Mouse (Mus musculus): ENCODE data around the gene Nt5c3. TPM values are rescaled to one million over a fixed set of nuclear protein-coding genes. Genes with fewer than 3 reads are reported as not detected.

The Nt5c3 gene
- 10 to 100 TPM; 74.2 to 94.4 TPM for total RNA-seq (2021)

DNA sequence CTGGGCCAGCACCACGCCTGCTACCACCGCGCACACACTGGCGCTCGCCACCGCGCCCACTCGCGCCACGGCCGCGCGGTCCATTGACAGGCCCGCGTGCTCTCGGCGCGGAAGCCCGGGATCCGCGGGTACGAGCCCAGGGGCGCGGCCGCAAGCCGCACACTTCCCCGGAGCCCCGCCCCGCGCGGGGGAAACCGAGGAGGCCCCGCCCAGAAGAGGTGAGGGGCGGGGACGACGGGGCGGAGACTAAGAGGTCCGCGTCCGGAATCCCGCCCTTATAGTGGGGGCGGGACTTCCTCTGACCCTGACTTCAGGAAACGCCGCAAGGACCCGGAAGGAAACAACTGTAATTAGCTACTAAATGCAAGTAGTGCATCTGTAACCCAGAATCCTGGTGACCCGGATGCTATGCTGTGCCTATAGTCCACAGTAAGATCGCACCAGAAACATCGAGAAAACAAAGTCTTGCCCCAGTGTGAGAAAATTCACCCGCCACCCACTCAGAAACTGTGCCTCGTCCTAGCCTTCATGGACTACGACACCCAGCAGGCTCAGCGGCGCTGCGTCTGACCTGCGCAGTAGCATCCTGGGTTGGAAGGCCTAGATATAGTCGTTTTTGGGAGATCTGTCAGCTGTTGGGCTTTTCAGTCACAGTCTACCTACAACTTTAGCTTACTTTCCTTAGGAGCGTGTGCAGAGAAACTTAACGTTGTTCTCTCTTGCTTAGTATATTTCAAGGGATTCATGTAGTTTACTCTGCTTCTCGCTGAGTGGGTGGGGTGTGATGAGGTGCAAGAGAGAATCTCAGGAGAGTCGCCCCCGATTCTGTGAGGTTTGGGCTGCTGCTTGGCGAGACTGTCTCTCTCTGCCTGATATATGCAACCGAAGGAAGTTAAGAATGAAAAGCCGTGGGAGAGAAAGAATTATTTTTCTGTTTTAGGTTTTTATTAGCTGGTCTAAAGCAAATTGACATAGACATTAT is at the start of gene Nt5c3, which contains the start of gene Vmn1r4:
Gene Nt5c3 (minus strand): TSS at position 207 of the 982 bp plus-strand sequence.
Gene Vmn1r4 (plus strand): TSS at position 290 of the 982 bp plus-strand sequence.
- intact Hi-C loops (cut with DNase I), result loop anchor here (5.0 kb wide), 4 partner anchors 92 to 768 kb away; partner anchors contain the start of genes Avl9, Fkbp9 and Pyurf
- peak; percentile 93 to 94 for DNase-seq

DNA sequence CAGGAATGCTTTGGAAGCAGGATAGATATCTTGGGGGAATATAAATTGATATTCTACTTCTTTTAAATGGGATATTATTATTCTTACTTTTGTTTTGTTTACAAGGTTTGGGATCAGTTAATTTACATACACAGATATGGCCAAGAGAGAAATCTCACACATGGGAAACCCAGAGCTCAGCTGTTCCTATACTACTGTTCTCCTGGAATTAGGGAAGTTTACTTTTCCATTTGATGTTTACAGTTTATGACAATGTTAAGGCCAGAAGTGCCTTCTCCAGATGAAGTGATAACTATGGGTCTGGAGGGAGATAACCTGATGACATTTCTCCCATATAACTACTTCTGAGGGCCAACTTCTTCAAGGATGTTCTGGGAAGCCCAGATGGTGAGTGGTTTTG is 46.2 kb upstream of the Nt5c3 start, which contains the start of gene Vmn1r5:
Gene Vmn1r5 (plus strand): TSS at position 301 of the 400 bp plus-strand sequence.
- intact Hi-C loops (cut with DNase I), result no loop called here
- no peak for DNase-seq

GRCm38 (mm10) chr6:56956436-56956835 is 32.7 kb upstream of the Nt5c3 start:
- DNase-seq, result no peak
- intact Hi-C loops (cut with DNase I), result no loop called here

- DNase-seq, result no peak
- intact Hi-C loops (cut with DNase I), result no loop called here
Observed at GRCm38 (mm10) chr6:56934366-56934765, 10.6 kb upstream of the Nt5c3 start.

- intact Hi-C loops (cut with DNase I), result no loop called here
Observed at GRCm38 (mm10) chr6:56932464-56932863, 8.7 kb upstream of the Nt5c3 start.

DNA sequence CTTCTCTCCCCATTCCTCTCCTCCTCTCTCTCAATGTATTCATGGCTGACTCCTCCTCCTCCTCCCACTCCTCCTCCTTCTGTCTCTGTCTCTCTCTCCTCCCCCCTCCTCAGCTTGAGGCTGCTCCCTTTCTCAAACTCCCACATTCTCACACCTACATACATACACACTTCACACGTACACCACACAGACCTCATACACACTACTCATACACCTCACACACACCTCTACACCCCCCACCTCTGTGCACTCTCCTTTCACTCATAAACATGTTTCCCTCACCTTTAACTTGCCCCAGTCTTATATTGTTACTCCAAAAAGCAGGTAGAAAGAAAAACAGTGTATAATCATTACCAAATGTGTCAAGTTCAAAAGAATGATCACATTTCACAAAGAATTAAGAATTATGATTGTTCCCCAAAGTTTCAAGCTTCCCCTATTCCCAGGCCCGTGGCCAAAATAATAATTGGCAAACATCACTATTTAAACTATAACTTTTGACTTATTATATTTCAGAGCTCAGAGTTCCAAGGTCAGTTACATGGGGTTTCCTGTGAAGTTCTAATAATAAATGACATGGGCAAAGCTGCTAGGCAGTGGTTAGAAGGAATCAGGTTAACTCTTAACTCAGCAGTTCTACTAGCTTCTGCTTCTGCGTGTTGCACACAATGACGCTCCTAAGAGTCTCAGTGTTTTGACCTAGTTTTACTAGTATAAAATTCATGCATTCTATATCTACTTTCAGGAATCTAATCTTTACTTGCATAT is 8.1 kb upstream of the Nt5c3 start:
- intact Hi-C loops (cut with DNase I), result no loop called here
- no peak for DNase-seq

More at GRCm38 (mm10) chr6:56932464-56932863, 8.7 kb upstream of the Nt5c3 start:
- DNase-seq, result no peak

GRCm38 (mm10) chr6:56923331-56923725 is 404 bp downstream of the Nt5c3 start:
- intact Hi-C loops (cut with DNase I), result loop anchor here (5.0 kb wide), 4 partner anchors 91 to 769 kb away; partner anchors contain the start of genes Avl9, Fkbp9 and Pyurf

GRCm38 (mm10) chr6:56920222-56921092 is 3.3 kb downstream of the Nt5c3 start:
- no peak for DNase-seq
- intact Hi-C loops (cut with DNase I), result loop anchor here (5.0 kb wide), 4 partner anchors 88 to 772 kb away; partner anchors contain the start of genes Avl9, Fkbp9 and Pyurf

More at GRCm38 (mm10) chr6:56923331-56923725, 404 bp downstream of the Nt5c3 start:
- no peak for DNase-seq

DNA sequence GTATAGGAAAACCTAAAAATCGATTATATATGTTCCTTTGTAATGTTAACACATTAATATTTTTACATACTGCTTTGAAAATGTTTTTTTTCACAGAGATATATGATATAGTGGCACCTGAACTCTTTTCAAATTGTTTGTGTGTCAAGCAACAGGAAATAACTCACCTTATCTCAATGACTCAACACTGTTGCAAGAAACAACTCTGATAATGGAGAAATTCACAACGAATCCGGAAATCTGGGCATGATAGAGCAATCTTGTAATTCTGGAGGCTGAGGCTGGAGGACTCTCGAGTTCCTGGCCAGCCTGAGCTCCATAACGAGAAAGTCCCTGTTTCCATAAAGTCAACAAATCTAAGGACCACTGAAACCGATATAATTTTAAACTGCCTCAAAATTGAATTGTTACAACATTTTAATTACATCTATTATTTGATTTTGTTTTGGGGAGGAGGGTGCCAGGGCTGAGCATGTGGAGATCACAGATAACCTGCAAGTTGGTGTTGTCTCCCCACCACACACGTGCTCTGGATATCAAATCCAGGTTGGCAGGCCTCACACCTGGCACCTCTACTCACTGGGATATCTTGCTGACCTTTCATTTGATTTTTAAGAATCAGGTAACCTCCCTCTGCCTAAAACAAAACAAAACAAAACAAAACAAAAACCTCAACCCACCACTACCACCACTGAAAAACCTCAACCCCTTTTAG is 4.2 kb downstream of the Nt5c3 start:
- intact Hi-C loops (cut with DNase I), result loop anchor here (5.0 kb wide), 4 partner anchors 87 to 773 kb away; partner anchors contain the start of genes Avl9, Fkbp9 and Pyurf
- DNase-seq, result no peak

DNA sequence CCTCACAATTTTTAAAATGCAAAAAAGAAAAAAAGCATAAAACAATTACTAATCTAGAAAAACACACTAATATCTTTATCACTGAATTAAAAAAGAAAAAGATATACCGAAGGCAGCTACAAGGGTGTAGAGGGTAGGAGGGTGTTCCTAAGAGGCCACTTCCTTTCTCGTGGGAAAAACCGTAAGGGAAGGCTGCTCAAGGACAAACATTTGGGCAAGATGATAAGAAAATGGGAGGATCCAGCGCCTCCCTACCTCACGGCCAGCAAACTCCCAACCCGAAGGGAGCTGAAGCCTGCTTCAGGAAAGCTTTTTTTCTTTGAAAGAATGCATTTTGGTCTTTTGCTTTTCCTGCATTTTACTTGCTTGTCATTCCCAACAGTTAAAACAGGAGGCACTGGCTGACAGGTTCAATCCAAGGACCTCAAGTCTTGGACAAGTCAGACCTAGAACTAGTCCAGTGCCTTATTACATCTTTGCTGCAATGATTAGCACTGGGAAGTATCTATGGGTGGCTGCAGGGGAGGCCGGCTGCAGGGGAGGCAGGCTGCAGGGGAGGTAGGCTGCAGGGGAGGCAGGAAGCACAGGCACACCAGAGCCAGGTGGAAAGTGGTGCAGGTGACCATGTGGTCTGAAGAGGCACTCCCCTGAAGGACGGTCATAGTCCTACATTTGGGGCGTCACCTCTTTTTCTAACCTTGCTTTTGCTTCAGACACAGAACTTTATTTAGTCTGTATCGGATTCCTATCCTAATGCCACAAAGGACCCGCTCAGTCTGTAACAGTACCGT is 6.0 kb downstream of the Nt5c3 start:
- intact Hi-C loops (cut with DNase I), result no loop called here
- DNase-seq, result no peak

GRCm38 (mm10) chr6:56916279-56916678 is 7.5 kb downstream of the Nt5c3 start:
- DNase-seq, result no peak
- intact Hi-C loops (cut with DNase I), result no loop called here

GRCm38 (mm10) chr6:56913092-56913858 is 10.5 kb downstream of the Nt5c3 start:
- DNase-seq, result no peak
- intact Hi-C loops (cut with DNase I), result no loop called here

GRCm38 (mm10) chr6:56910910-56911309 is 12.8 kb downstream of the Nt5c3 start:
- intact Hi-C loops (cut with DNase I), result no loop called here
- DNase-seq, result no peak

- DNase-seq, result peak; percentile 65 to 78
- intact Hi-C loops (cut with DNase I), result loop anchor here (1.0 to 2.0 kb wide), 2 partner anchors 58 to 101 kb away; no protein-coding TSS in a partner anchor
Observed at GRCm38 (mm10) chr6:56908912-56909311, 14.8 kb downstream of the Nt5c3 start.

- intact Hi-C loops (cut with DNase I), result loop anchor here (2.0 kb wide), 1 partner anchor 58 kb away; no protein-coding TSS in a partner anchor
- DNase-seq, result no peak
Observed at GRCm38 (mm10) chr6:56908397-56908796, 15.3 kb downstream of the Nt5c3 start.

DNA sequence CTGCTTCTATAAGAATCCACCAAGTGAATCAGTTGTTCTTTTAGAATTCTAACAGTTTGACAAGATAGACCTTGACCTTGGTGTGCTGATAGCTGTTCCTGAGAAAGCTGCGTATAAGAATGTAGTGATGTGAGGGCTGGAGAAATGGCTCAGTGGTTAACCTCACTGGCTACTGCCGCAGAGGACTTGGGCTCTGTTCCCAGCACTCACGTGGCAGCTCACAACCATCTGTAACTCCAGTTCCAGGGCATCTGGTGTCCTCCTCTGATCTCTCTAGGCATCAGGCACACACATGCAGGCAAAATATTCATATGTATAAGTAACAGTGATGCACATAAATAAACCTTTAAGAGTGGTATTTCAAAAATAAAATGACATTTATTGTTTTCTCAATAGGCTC is 15.8 kb downstream of the Nt5c3 start:
- intact Hi-C loops (cut with DNase I), result loop anchor here (2.0 kb wide), 1 partner anchor 57 kb away; no protein-coding TSS in a partner anchor
- DNase-seq, result no peak

GRCm38 (mm10) chr6:56906121-56906846 is 17.4 kb downstream of the Nt5c3 start:
- intact Hi-C loops (cut with DNase I), result no loop called here
- DNase-seq, result no peak

All from heart, postnatal 36 days (tissue).